Mouse (Mus musculus) neural tube, embryonic 13.5 days (tissue): ENCODE results near the gene Rnf212. TPM values are rescaled to one million over a fixed set of nuclear protein-coding genes. Genes with fewer than 3 reads are reported as not detected.
A peak's percentile ranks its signal among the peaks of the same experiment; 100 is the strongest.

Experiments
- ATAC-seq: fragments of 200-750 bp; cut with Nextera tagmentation; 2 replicates; pipeline ENCODE4 v1.8.0; 2017; ENCODE audit warnings: low read depth, mild to moderate bottlenecking, moderate TSS enrichment, moderate library complexity
- H3K27ac ChIP-seq: fragments of 300-500 bp; sonication (generic); replicated peaks from 2 replicates; pipeline ENCODE4 v1.5.1; 2015; ENCODE audit warnings: moderate library complexity, mild to moderate bottlenecking, inconsistent platforms
- H3K27me3 ChIP-seq: fragments of 300-500 bp; sonication (generic); 2 replicates; pipeline ENCODE4 v1.6.1; 2015; ENCODE audit warnings: mild to moderate bottlenecking, inconsistent platforms
- H3K36me3 ChIP-seq: fragments of 300-500 bp; sonication (generic); 2 replicates; pipeline ENCODE4 v1.6.1; 2015; ENCODE audit warnings: mild to moderate bottlenecking, inconsistent platforms
- H3K4me1 ChIP-seq: fragments of 300-500 bp; sonication (generic); replicated peaks from 2 replicates; pipeline ENCODE4 v1.6.1; 2015; ENCODE audit warnings: inconsistent platforms
- H3K4me2 ChIP-seq: fragments of 300-500 bp; sonication (generic); 2 replicates; pipeline ENCODE4 v1.6.1; 2015; ENCODE audit warnings: inconsistent platforms, mild to moderate bottlenecking, moderate library complexity
- H3K4me3 ChIP-seq: fragments of 300-500 bp; sonication (generic); 2 replicates; pipeline ENCODE4 v1.5.1; 2015; ENCODE audit warnings: mild to moderate bottlenecking, inconsistent platforms
- H3K9ac ChIP-seq: fragments of 300-500 bp; sonication (generic); 2 replicates; pipeline ENCODE4 v1.6.1; 2015; ENCODE audit warnings: moderate library complexity, mild to moderate bottlenecking, inconsistent platforms
- H3K9me3 ChIP-seq: fragments of 300-500 bp; sonication (generic); 2 replicates; pipeline ENCODE4 v1.6.1; 2016; ENCODE audit warnings: inconsistent platforms
- WGBS: fragments of 180-500 bp; shearing (Covaris S2); methylation state at CpG from one replicate; pipeline ENCODE4 v1.1.7; 2015; 5-methylcytosine and 5-hydroxymethylcytosine counted together
- polyA plus RNA-seq: library from polyadenylated mRNA; unstranded; fragments of >200 nt; fragmentation: Nextera tagmentation; extraction: Ambion mirVana; gene quantifications from 2 replicates; pipeline ENCODE4 v1.2.1, GENCODE M21; 2015

Rnf212 gene
- polyA plus RNA-seq, 1 experiment from 2014 or later: not detected

DNA sequence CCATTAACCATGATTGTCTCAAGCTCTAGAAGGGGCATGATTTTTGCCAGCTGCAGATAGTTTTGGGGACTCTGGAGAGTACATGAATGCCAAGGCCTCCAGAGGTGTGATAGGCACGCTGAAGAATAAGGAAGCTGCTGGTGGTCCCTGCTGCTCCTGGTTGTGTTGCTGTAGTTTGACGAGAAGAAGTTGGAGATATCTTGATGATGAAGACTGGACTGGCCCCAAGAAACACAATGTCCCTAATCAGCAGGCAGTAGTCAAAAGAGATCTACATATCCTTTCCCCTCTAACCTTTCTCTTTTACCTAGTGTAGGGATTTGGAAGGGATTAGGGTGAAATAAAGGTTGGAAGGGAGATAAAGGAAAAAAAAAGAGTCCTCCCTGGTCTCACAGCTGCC is 32.2 kb downstream of the Rnf212 start:
- Histone ChIP-seq H3K9me3 (no peaks in the 10 kb centered on the region), H3K27ac (no peak overlapping the region), H3K9ac (no peak overlapping the region), H3K4me3 (no peak overlapping the region), H3K36me3 (no peaks in the 10 kb centered on the region), H3K27me3 (no peaks in the 10 kb centered on the region), H3K4me2 (no peak overlapping the region), H3K4me1 (no peaks in the 10 kb centered on the region)
- WGBS: 83% methylated on average over 2 of the region's 2 CpGs
- ATAC-seq: no peak

GRCm38 (mm10) chr5:108741844-108742243 is 32.9 kb downstream of the Rnf212 start:
- no peak overlapping the region for H3K27ac ChIP-seq
- H3K9ac ChIP-seq: no peak overlapping the region
- H3K27me3 ChIP-seq: no peaks in the 10 kb centered on the region
- 81% methylated on average over 2 of the region's 2 CpGs for WGBS
- no peak overlapping the region for H3K4me3 ChIP-seq
- no peak for ATAC-seq
- H3K36me3 ChIP-seq: no peaks in the 10 kb centered on the region
- H3K9me3 ChIP-seq: no peaks in the 10 kb centered on the region
- no peak overlapping the region for H3K4me2 ChIP-seq
- no peaks in the 10 kb centered on the region for H3K4me1 ChIP-seq

DNA sequence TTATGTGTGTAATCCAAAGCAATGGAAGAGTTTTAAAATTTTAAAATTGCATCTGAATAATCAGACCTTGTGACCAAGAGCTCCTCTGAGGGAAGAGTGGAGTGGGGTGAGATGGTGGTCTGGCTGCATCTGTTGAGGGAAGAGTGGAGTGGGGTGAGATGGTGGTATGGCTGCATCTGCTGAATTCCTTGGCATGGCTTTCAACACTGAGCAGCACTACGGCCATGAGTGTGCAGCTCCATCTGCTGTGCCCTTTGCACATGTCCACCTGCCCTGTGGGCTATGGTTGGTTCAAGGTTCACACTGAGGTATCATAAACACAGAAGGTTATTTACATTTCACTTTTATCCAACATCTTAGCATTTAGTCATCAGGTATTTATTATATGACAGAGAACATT is 47.4 kb downstream of the Rnf212 start:
- Histone ChIP-seq H3K9me3 (no peaks in the 10 kb centered on the region), H3K4me3 (no peak overlapping the region), H3K4me2 (no peak overlapping the region), H3K27me3 (no peaks in the 10 kb centered on the region), H3K36me3 (no peaks in the 10 kb centered on the region), H3K9ac (no peak overlapping the region), H3K27ac (no peak overlapping the region), H3K4me1 (no peaks in the 10 kb centered on the region)
- WGBS: 91% methylated on average over 1 of the region's 1 CpGs
- ATAC-seq: no peak

DNA sequence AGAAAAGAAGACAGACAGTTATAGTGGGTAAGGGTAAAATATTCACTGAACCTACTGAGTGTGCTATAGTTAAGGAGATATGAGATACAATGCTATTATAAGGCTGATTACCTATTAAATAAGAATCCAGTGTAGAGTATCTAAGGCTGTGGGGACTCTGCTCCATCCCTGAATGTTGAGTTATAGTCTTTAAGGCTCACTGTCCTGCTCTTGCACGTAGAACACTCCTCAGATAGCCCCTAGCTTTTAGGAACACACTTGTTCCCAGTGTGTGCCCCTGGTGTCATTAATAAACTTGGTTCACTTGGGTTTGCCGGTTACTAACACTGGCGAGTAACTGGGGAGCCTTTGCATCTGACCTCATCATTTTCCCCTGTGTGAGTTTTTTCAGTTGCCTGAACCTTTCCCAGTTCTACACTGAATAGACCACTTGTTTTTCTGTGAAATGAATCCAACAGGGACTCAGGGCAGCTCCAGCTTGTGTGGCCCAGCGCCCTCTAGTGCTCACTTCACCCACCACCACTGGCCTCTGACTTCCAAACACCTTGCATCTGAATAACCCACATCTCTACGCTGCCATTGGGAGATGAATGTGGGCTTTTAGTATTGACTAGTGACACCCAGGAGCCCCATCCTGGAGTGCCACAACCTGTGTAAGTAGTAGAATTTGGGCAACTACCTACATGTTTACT is 48.1 kb downstream of the Rnf212 start:
- Histone ChIP-seq H3K4me1 (no peaks in the 10 kb centered on the region), H3K4me3 (no peak overlapping the region), H3K27ac (no peak overlapping the region), H3K4me2 (no peak overlapping the region), H3K9me3 (no peaks in the 10 kb centered on the region), H3K36me3 (no peaks in the 10 kb centered on the region), H3K9ac (no peak overlapping the region), H3K27me3 (no peaks in the 10 kb centered on the region)
- 17% methylated on average over 5 of the region's 5 CpGs for WGBS
- peak; percentile 85 for ATAC-seq

DNA sequence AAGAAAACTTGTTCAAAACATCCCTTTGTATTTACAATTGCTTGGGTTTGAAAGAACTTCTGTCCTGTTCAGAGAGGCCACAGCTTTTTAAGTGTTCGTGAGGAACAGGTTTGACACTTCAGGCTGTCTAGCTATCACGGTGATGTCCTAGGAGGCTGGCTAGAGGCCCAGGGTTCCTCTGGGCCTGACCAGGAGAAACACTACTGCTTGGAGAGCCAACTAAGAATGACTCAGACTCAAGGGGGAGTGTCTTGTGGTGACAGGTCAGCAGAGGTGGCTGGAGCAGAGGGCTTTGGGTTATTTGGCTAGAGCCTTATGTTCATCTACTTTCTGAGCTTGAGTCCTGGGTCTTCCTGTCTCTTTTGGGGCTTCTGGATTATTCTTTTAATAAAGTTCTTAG is 50.8 kb downstream of the Rnf212 start:
- no peak for ATAC-seq
- no peaks in the 10 kb centered on the region for H3K4me1 ChIP-seq
- WGBS: 66% methylated on average over 2 of the region's 2 CpGs
- no peak overlapping the region for H3K27ac ChIP-seq
- H3K36me3 ChIP-seq: no peaks in the 10 kb centered on the region
- H3K4me2 ChIP-seq: no peak overlapping the region
- H3K27me3 ChIP-seq: no peaks in the 10 kb centered on the region
- H3K9ac ChIP-seq: no peak overlapping the region
- H3K9me3 ChIP-seq: no peaks in the 10 kb centered on the region
- H3K4me3 ChIP-seq: no peak overlapping the region

DNA sequence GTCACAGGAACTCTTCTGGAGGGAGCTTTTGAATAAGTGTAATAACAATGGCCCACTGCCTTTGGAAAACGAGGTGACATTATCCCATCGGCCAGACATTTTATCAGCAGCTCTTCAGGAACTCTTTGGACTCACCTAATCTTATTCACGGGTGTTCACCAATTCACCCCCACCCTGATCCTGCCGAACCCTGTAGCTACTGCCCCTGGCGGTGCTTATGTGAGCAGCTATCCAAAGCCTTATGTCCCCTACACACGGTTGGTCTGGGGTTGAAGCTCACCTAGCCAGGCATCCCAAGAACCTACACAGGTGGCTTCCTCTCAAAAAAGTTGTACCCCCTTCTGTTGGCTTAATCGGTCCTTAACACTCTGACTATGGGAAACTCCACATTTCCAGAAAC is 55.0 kb downstream of the Rnf212 start:
- H3K4me1 ChIP-seq: peaks cover 14% of the 10 kb centered on the region
- no peak overlapping the region for H3K4me3 ChIP-seq
- no peak for ATAC-seq
- no peaks in the 10 kb centered on the region for H3K36me3 ChIP-seq
- no peaks in the 10 kb centered on the region for H3K9me3 ChIP-seq
- H3K27me3 ChIP-seq: no peaks in the 10 kb centered on the region
- H3K4me2 ChIP-seq: no peak overlapping the region
- no peak overlapping the region for H3K9ac ChIP-seq
- H3K27ac ChIP-seq: no peak overlapping the region
- WGBS: 76% methylated on average over 7 of the region's 7 CpGs

- Histone ChIP-seq H3K36me3 (no peaks in the 10 kb centered on the region), H3K9ac (no peak overlapping the region), H3K4me1 (peaks cover 14% of the 10 kb centered on the region), H3K4me2 (no peak overlapping the region), H3K9me3 (no peaks in the 10 kb centered on the region), H3K4me3 (no peak overlapping the region), H3K27me3 (no peaks in the 10 kb centered on the region), H3K27ac (no peak overlapping the region)
- 27% methylated on average over 4 of the region's 4 CpGs for WGBS
- no peak for ATAC-seq
Measured at GRCm38 (mm10) chr5:108718051-108718450, 56.7 kb downstream of the Rnf212 start.

- 78% methylated on average over 1 of the region's 1 CpGs for WGBS
- no peak for ATAC-seq
- H3K27ac ChIP-seq: no peak overlapping the region
- no peak overlapping the region for H3K9ac ChIP-seq
- H3K36me3 ChIP-seq: no peaks in the 10 kb centered on the region
- H3K4me3 ChIP-seq: no peak overlapping the region
- no peak overlapping the region for H3K4me2 ChIP-seq
- peaks cover 14% of the 10 kb centered on the region for H3K4me1 ChIP-seq
- H3K27me3 ChIP-seq: no peaks in the 10 kb centered on the region
- no peaks in the 10 kb centered on the region for H3K9me3 ChIP-seq
Measured at GRCm38 (mm10) chr5:108715974-108716373, 58.8 kb downstream of the Rnf212 start.

GRCm38 (mm10) chr5:108714149-108714548 is 60.6 kb downstream of the Rnf212 start:
- peak; percentile 65; the same call in 1 of the 2 replicates for ATAC-seq
- H3K36me3 ChIP-seq: no peaks in the 10 kb centered on the region
- WGBS: 51% methylated on average over 6 of the region's 6 CpGs
- peaks cover 14% of the 10 kb centered on the region for H3K4me1 ChIP-seq
- H3K27ac ChIP-seq: no peak overlapping the region
- no peak overlapping the region for H3K4me3 ChIP-seq
- H3K9ac ChIP-seq: no peak overlapping the region
- H3K27me3 ChIP-seq: no peaks in the 10 kb centered on the region
- H3K4me2 ChIP-seq: no peak overlapping the region
- no peaks in the 10 kb centered on the region for H3K9me3 ChIP-seq

DNA sequence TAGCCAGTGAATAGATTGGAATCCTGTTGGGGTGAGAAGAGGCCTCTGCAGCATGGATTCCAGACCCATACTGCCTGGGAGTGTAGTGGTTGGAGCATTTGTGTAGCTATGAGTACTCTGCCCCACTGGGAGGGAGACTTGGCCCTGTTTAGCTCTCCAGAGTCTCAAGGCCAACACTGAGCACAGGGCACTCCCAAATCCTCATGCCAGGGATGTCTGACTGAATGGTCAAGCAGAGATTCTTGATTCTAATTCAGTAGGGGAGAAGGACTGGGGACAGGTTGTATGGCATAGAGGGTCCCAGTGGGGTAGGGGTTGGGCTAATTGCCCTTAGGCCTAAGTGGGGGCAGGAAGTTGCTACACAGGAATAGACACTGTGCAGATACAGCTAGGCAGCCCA is 61.1 kb downstream of the Rnf212 start:
- no peaks in the 10 kb centered on the region for H3K27me3 ChIP-seq
- H3K4me3 ChIP-seq: no peak overlapping the region
- H3K36me3 ChIP-seq: no peaks in the 10 kb centered on the region
- no peaks in the 10 kb centered on the region for H3K9me3 ChIP-seq
- ATAC-seq: 0 out of 2 replicates have a peak, but pooled peaks have one; percentile 21
- no peak overlapping the region for H3K27ac ChIP-seq
- no peak overlapping the region for H3K4me2 ChIP-seq
- no peak overlapping the region for H3K9ac ChIP-seq
- peaks cover 13% of the 10 kb centered on the region for H3K4me1 ChIP-seq

DNA sequence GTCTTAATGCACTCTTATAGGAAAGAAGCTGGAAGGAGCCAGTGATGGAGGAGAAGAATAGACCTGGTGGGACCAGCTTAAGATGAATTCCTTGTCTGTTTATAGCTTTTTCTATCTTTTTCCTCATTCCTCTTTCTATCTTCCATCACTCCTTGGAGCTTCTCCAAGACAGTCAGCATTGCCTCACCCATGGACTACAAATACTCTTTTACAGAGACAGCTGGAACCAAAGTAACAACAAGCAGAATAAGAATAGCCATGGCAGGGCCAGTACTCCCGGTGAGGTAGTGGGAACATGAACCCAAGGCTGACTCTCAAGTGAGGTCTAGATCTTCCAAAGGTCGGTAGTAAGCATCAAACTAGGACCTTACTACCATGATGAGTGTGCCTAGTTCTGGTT is 61.7 kb downstream of the Rnf212 start:
- peaks cover 7% of the 10 kb centered on the region for H3K4me1 ChIP-seq
- WGBS: 84% methylated on average over 2 of the region's 2 CpGs
- H3K9me3 ChIP-seq: no peaks in the 10 kb centered on the region
- H3K4me2 ChIP-seq: no peak overlapping the region
- no peak overlapping the region for H3K9ac ChIP-seq
- H3K27ac ChIP-seq: no peak overlapping the region
- H3K4me3 ChIP-seq: no peak overlapping the region
- H3K27me3 ChIP-seq: no peaks in the 10 kb centered on the region
- no peaks in the 10 kb centered on the region for H3K36me3 ChIP-seq
- no peak for ATAC-seq

DNA sequence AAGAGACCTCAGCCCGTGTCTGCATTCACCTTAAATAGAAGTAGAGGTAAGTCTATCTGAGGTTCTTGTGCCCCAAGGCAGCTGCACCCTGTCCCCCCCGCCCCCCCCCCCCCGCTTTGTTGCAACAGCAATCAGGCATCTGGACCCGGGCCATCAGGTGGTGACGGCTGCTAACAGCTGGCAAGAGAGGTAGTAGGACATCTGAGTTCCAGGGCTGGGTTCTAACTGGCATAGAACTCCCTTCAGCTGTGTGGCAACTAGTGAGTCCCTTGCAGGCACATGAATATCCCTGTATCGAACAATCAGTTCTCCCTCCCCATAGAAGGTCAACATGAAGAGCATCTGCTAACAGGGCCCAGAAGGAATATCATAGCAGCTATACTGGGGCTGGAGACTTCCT is 62.8 kb downstream of the Rnf212 start:
- H3K4me3 ChIP-seq: no peak overlapping the region
- H3K36me3 ChIP-seq: no peaks in the 10 kb centered on the region
- H3K27ac ChIP-seq: no peak overlapping the region
- no peaks in the 10 kb centered on the region for H3K27me3 ChIP-seq
- H3K4me1 ChIP-seq: no peaks in the 10 kb centered on the region; the same call in 1 of the 2 replicates
- no peak overlapping the region for H3K4me2 ChIP-seq
- ATAC-seq: no peak
- H3K9me3 ChIP-seq: no peaks in the 10 kb centered on the region
- 89% methylated on average over 6 of the region's 6 CpGs for WGBS
- H3K9ac ChIP-seq: no peak overlapping the region
